Mouse (Mus musculus) bone marrow macrophage, adult 2 months (primary cell): ENCODE results near the gene Cfap61.

ENCODE experiments used
- CTCF ChIP-seq: IDR thresholded peaks from 2 replicates; pipeline ENCODE4 v1.5.1; 2012; ENCODE audit warnings: low read depth, mild to moderate bottlenecking, low read length, moderate library complexity
- POLR2A ChIP-seq: IDR thresholded peaks from 2 replicates; pipeline ENCODE4 v1.6.1; 2012; ENCODE audit warnings: mild to moderate bottlenecking, low read depth, low read length, borderline replicate concordance

GRCm38 (mm10) chr2:146147306-146147705, 212.7 kb downstream of the Cfap61 start:
- TF ChIP-seq CTCF (no peak), POLR2A (no peak)
